Mouse (Mus musculus) megakaryocyte-erythroid progenitor cell, adult 5-6 weeks (primary cell): ENCODE measurements at regions not wholly inside any gene's neighbourhood (a gene's known extent, or its start where the extent isn't known, plus 50 kb on each side); places are given as distances from the start of the nearest gene placed in this dataset.
"Not testable (repeated sequence)": the region's sequence is repeated elsewhere in the genome, so short reads cannot be mapped to it uniquely, and the experiment has no call there.

Experiments used
- ATAC-seq: replicated peaks from 2 replicates; pipeline ENCODE4 v1.8.0; 2016; ENCODE audit warnings: mild to moderate bottlenecking, inconsistent platforms; ENCODE audit not compliant: severe bottlenecking, poor library complexity, low FRiP score, low TSS enrichment

- no peak for ATAC-seq
Measured at GRCm38 (mm10) chr6:31917411-31918131, 132.5 kb upstream of the 1700012A03Rik start.

DNA sequence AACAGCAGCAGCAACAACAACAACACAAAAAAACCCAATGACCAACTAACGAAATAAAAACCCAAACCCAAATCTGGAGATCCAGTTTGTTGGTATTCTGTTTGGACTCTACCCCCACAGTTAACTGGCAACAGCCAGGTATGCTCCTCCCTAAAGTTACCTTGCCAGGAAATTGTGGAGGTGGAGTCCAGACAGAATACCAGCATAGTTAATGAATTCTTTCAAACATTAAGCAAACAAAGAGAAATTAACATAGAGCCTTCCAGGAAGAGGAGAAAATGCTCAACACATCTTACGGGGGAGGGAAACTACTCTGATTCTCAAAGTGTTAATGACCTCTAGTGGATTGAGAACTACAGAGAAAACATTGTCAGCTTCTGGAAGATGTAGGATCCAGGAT is 148.3 kb upstream of the 1700012A03Rik start:
- no peak for ATAC-seq

DNA sequence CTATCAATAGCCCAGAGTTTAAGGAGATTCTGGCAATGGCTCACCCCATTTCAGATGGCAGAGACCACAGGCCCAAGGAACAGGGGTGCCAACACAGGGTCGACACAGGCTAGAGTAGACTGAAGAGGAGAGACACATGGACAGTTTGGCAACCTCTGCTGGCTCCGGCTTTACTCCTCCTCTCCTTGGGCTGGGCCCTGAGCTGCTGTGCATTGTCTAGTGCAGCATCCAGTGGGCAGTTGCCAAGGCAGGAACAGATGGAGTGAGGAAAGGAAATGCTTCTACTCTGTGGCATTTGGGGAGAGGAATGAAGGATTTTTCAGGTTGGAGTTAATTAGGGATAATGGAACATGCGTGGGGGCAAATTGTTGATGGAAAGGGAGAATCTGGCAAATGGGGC is 151.0 kb upstream of the 1700012A03Rik start:
- no peak for ATAC-seq

DNA sequence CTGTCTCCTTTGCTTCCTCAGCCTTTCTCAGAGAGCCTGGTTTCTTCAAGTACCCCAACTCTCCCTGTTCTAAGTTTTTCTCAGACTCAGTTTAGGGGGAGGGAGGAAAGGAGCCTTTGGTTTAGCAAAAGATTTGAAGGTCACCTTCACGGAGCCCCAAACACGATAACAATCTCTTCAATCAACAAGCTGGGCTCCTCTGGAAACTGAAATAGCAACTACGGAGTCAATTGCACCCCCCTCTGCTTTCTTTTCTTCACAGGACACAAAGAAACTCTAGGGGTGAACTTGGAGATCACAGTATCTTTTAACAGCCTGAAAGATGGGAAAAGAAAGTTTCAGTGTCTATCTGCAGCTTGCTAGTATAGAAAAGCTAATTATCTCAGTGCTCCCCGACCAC is 151.4 kb upstream of the 1700012A03Rik start:
- no peak for ATAC-seq

GRCm38 (mm10) chr6:31897001-31897400 is 153.0 kb upstream of the 1700012A03Rik start:
- ATAC-seq = no peak

DNA sequence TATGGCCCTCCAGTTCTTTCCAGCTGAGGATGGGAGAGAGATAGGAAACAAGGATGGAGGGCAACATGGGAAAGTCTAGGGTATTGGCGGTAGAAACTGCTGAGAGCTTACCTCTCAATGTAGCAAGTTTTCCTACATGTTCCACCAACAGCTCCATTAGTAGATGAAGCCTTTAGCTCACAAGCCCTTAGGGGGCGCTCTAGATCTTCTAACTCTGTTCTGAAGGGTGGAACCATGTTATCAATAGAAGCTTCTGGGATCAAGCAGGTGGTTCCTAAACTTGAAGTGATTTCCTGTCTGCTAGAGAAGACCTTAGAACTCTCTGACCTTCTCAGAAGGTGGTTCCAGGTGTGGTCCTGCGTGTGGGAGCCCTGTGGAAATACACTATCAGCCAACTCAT is 154.2 kb upstream of the 1700012A03Rik start:
- no peak for ATAC-seq

GRCm38 (mm10) chr6:31886931-31887330 is 163.1 kb upstream of the 1700012A03Rik start:
- no peak for ATAC-seq

DNA sequence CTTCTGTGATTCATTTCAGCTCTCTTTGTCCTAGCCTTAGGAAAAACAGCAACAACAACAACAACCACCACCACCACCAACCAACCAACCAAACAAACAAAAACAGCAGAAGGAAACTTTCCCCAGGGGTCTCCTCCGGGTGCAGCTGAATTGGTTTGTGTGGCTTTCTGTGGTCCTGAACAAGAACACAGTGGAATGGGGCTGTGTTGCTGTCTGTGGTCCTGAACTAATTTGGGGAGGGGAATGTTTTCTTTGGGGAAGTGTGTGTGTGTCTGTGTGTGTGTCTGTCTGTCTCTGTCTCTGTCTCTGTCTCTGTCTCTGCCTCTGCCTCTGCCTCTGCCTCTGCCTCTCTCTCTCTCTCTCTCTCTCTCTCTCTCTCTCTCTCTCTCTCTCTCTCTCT is 164.8 kb upstream of the 1700012A03Rik start:
- not testable (repeated sequence) for ATAC-seq

DNA sequence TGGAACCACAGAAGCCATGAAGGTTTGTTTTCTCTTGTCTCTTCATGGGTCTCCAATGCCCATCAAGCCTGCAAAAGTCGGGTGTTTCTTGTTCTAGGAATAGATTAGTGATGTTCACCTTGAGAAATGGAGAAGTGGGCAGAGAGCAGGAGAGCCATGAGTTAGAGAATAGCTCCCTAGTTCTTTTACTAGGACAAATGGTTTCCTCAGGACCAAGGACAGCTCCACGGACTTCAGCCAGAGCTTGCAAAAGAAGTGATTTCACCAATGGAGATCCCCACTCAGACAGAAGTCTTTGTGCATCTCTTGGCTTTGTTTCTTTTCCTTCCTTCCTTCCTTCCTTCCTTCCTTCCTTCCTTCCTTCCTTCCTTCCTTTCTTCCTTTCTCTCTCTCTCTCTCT is 166.3 kb upstream of the 1700012A03Rik start:
- ATAC-seq = no peak

GRCm38 (mm10) chr6:31874616-31875015 is 175.4 kb upstream of the 1700012A03Rik start:
- ATAC-seq = no peak

DNA sequence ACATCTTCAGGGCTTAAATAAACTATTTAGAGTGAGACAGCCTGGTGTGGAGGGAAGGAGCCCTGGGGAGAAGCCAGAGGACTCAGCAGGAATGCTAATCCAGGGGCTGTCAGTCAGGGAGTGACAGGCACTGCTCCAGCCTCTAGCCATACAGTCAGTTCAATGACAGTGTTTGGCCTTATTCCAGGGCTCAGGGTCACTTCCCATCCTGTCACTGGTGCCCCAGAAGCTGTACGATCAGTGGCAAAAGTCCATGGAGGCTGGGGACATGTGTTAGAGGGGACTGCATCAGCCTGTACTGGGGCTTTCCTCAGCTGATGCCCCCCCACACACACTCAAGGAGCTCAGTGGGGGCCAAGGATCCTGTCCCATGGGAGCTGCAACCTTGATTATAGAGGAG is 176.1 kb upstream of the 1700012A03Rik start:
- ATAC-seq = no peak

DNA sequence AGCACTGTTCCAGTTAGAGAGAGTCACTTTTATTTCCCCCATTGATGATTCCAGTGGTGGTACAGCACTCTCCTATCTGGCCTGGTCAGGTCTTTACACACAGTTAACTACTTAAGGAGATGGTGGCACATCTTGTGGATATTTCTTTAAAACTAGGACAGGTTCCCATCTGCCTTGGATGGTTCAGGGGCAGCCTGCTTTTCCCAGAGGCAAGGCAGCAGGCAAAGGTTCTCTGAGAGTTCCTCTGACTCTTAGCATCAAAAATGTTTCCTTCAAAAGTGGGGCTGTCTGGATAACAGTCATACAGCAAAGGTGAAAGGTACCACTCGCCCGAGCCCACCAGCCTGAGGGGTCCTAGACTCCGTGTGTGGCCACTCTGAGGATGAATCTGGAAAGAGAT is 178.3 kb upstream of the 1700012A03Rik start:
- ATAC-seq = no peak

DNA sequence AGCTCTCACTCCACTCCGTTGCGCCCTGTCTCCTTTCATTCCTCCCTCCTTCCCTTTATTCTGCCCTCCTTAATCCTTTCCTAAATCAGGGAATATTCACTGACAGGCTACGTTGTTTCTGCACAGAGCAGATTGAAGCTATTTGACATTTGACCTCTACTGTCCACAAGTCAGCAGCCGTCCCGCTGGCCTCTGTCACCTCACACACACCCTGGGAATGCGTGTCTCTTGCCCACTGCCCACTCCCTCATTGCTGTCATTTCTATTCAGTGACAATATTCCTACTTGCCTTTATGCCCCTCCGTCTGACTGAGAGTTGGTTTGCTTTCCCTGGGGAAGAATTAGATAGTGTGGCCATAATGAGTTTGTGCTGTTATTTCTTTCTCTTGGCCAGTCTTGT is 188.1 kb upstream of the 1700012A03Rik start:
- no peak for ATAC-seq

DNA sequence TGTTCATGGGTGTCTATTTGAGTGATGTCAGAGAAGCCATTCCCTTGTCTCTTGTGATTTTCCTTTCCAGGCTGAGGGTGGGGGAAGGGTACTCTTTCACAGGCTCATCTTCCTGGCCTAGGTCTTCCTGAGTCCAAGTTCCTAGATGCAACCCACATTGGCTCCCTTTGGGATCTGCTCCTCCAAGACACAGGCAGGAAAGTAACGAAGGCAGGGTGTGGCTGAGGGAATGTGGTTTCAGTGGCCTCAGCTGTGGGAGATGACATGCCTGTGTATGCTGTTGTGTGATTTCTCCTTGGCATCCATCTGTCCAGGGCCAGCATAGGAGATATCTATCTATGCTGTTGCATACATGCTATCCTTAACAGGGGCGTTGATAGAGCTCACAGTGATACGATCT is 190.4 kb upstream of the 1700012A03Rik start:
- ATAC-seq = no peak

DNA sequence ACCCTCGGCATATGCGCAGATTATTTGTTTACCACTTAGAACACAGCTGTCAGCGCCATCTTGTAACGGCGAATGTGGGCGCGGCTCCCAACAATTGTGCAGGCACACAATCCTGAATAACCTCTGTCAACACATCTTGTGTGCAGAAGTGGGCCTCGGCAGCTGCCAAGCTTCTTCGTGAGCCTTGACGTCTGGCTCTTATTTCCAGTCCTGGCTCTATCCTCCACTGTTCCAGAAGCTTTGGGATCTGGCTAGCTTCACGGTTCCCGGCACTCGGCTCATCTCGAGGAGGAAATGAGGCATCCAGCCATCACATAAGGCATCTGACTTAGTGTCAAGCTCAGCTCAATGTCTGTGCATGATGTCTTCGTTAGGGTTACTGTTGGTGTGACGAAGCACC is 195.8 kb upstream of the 1700012A03Rik start:
- ATAC-seq = no peak

GRCm38 (mm10) chr6:31846319-31846718 is 203.7 kb upstream of the 1700012A03Rik start:
- ATAC-seq = no peak

DNA sequence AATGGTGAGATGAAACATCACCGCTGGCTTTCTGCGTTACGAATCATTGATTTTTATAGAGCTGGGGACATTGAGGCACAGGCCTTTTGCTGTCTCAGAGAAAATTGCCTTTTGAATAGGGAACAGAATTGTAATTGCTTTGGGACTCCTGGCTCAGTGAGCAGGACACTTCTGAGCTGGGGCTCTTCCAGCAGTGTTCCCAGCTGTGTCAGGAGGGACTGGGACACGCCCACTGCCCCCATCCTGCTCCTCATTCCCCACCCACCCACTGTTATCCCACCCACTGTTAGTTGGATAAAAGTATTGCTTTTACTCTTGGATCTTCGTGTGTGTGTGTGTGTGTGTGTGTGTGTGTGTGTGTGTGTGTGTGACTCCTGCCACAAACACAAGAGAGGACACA is 204.4 kb upstream of the 1700012A03Rik start:
- ATAC-seq = no peak

DNA sequence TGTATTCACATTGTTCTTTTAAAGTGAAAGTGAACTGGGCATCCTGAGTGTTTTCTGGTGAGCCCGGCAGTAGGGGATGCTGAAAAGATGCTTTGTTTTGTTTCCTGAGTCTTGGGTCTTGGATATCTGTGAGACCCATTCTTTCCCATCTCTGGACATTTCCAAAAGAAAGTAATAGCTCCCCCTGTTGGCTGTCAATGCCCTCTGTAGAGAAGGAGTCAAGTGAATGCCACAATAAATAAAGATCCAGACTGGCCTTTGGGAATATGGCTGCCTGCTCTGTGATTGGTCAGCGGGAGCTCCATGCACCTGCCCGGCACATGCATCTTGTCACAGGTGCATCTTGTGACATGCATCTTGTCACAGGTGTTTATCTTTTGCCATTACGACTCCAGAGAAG is 209.4 kb upstream of the 1700012A03Rik start:
- ATAC-seq = no peak

- ATAC-seq = no peak
Measured at GRCm38 (mm10) chr6:31838588-31838987, 211.5 kb upstream of the 1700012A03Rik start.

DNA sequence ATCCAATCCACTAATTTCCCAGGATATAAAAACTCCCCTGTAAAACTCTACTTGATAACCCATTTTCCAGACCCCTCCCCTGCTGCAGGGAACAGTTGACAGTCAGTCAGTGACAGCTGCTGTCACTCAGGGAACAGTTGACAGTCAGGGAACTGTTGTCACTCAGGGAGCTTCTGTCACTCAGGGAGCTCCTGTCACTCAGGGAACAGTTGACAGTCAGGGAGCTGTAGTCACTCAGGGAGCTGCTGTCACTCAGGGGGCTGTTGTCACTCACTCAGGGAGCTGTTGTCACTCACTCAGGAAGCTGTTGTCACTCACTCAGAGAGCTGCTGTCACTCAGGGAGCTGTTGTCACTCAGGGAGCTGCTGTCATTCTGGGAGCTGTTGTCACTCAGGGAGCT is 214.3 kb upstream of the 1700012A03Rik start:
- no peak for ATAC-seq

DNA sequence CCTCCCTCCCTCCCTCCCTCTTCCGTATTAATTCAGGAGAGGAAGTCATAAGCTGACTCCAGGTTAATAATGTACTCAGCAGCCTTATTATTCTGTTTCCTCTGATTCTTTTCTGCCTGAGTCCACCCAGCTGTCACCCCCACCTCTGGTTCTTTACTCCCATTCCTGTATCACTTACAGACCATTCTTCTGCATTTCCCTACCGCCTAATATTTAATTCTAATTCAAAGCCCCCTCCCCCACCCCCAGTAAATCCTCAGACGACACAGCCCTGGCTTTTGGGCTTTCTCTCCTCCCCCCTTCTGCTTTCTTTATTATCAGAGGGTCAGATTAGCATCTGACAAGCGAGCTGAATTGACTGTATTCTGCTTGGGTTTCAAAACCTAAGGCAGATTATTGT is 215.5 kb upstream of the 1700012A03Rik start:
- no peak for ATAC-seq

GRCm38 (mm10) chr6:31830610-31831009 is 219.4 kb upstream of the 1700012A03Rik start:
- ATAC-seq = no peak
